Mouse (Mus musculus) megakaryocyte, embryonic 14.5 days (primary cell): ENCODE data around the gene Cachd1.

Experiments used
- FLI1 ChIP-seq: IDR thresholded peaks from 2 replicates; pipeline ENCODE4 v1.6.1; 2012; ENCODE audit warnings: low read length, inconsistent platforms, mixed read lengths
- GATA1 ChIP-seq: IDR thresholded peaks from 3 replicates; pipeline ENCODE4 v1.6.1; 2012; ENCODE audit warnings: mixed read lengths, low read length, inconsistent platforms, borderline replicate concordance

DNA sequence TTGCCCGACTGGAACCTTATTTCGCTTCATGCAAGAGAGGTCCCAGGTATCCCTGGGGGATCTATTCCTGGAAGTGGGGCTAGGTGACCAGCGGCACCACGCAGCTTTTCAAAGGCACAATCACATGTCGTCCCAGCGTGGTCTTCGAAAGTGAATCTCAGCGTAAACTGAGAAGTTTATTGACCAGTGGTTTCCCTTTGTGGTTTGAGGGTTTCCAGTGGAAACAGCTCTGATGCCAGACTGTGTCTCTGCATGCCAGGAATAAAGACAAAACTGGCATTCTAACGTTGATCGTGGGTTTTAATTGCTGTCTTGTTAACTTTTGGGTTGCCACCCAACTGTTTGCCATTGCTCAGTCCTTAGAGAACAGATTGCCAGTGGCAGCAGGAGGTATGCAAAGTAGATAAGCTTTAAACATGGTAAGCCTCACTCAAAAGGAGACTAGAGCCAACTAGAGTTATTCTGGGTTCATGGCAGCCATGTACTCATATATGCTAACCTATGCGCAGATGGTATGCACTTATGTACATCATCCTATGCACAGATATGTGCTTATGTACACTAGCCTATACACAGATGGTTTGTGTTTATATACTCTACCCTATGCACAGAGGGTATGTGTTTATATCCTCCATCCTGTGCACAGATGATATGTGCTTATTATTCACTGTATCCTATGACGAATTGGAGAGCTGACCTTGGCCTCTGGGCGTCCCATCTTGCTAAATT is 168.9 kb downstream of the Cachd1 start:
- TF ChIP-seq GATA1 (no peak), FLI1 (no peak)
